ENCODE assay signal across 24 mouse cellular contexts in genomic region chr1:84271712-84272200, GRCm38 (mm10).
"Had no signal": no experiment of that assay in that cellular context is flagged by ENCODE, and none has a peak within 500 bp of the region (broad histone marks: within the 10 kb centered on the region; RNA-seq: fewer than 3 reads in every experiment).

No protein-coding gene starts in this region.

- ATAC-seq: hindbrain, postnatal 0 days; intestine, embryonic 16.5 days had no signal

- H3K4me1 ChIP-seq: heart, embryonic 13.5 days; heart, embryonic 15.5 days; hindbrain, embryonic 13.5 days; hindbrain, embryonic 15.5 days; kidney, embryonic 15.5 days; limb, embryonic 13.5 days; liver, embryonic 13.5 days; liver, embryonic 15.5 days had no signal

- H3K27me3 ChIP-seq: heart, embryonic 13.5 days; heart, embryonic 15.5 days; hindbrain, embryonic 13.5 days; hindbrain, embryonic 15.5 days; kidney, embryonic 15.5 days; limb, embryonic 13.5 days; limb, embryonic 15.5 days; liver, embryonic 13.5 days; liver, embryonic 15.5 days had no signal

- H3K4me3 ChIP-seq: heart, adult 2 months; heart, embryonic 13.5 days; heart, embryonic 15.5 days; hindbrain, embryonic 13.5 days; hindbrain, embryonic 15.5 days; kidney, embryonic 15.5 days; limb, embryonic 13.5 days; limb, embryonic 15.5 days; liver, embryonic 13.5 days; liver, embryonic 15.5 days had no signal

- DNase-seq: gastrocnemius, postnatal 14 days; gastrocnemius, postnatal 36 days; heart, adult 2 months; heart, postnatal 36 days; kidney, adult 11 months; kidney, adult 2 months; kidney, adult 9 months; kidney, postnatal 14 days; kidney, postnatal 36 days; layer of hippocampus, adult 9-11 months; layer of hippocampus, postnatal 36 days; left cerebral cortex, postnatal 4 days; liver, embryonic 13.5 days had no signal

- H3K27ac ChIP-seq: heart, adult 2 months; heart, embryonic 13.5 days; heart, embryonic 15.5 days; hindbrain, embryonic 13.5 days; hindbrain, embryonic 15.5 days; hindbrain, postnatal 0 days; kidney, embryonic 15.5 days; kidney, postnatal 0 days; limb, embryonic 13.5 days; limb, embryonic 15.5 days; liver, embryonic 13.5 days; liver, embryonic 15.5 days had no signal
